Mouse (Mus musculus): Measurements from ENCODE around the gene Usp54.

DNA sequence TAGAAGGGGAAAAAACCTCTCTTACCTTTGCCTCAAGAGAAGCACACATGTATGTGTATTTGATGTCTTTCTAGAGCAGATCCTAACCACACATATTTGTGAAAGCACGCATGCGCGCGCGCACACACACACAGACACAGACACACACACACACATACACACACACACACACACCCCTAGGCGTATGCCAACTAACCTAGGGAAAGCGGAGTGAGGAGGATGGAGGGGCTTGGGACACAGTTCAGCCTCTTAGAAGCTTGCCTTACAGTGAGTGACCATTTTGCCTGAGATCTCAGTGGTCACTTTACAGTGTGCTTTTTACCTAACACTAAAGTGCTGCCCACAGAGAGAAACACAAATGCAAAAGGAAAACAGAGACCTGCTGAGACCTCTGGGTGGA, 18.8 kb upstream of the Usp54 start:
- no peak for TF ChIP-seq FOSL1 (IDR thresholded peaks at IDR 0.05; ENCODE audit: insufficient read depth, low read length, poor library complexity, severe bottlenecking)
- TF ChIP-seq CTCF (IDR thresholded peaks at IDR 0.05; ENCODE audit: control insufficient read depth, insufficient read depth, insufficient read length): no peak
- no peak for TF ChIP-seq MAX (IDR thresholded peaks at IDR 0.05)
- TF ChIP-seq USF1 (IDR thresholded peaks at IDR 0.05; ENCODE audit: low read depth): no peak
- TF ChIP-seq MYOD1 (IDR thresholded peaks at IDR 0.05; ENCODE audit: control insufficient read depth, insufficient read length, low read depth): no peak
